Mouse (Mus musculus) limb, embryonic 12.5 days (tissue): ENCODE measurements around the gene Llgl2. TPM values are rescaled to one million over a fixed set of nuclear protein-coding genes. Genes with fewer than 3 reads are reported as not detected.

Experiments used
- ATAC-seq: fragments of 200-750 bp; cut with Nextera tagmentation; 2 replicates; pipeline ENCODE4 v1.8.0; 2017; ENCODE audit warnings: low read depth, moderate TSS enrichment; ENCODE audit not compliant: insufficient number of reproducible peaks, insufficient read depth, low FRiP score, low TSS enrichment
- H3K27ac ChIP-seq: fragments of 300-500 bp; sonication (generic); 2 replicates; pipeline ENCODE4 v1.5.1; 2016; ENCODE audit warnings: mild to moderate bottlenecking, moderate library complexity
- H3K27me3 ChIP-seq: fragments of 300-500 bp; sonication (generic); 2 replicates; pipeline ENCODE4 v1.6.1; 2016; ENCODE audit warnings: mild to moderate bottlenecking, moderate library complexity
- H3K36me3 ChIP-seq: fragments of 300-500 bp; sonication (generic); 2 replicates; pipeline ENCODE4 v1.6.1; 2016; ENCODE audit warnings: mild to moderate bottlenecking, moderate library complexity
- H3K4me1 ChIP-seq: fragments of 300-500 bp; sonication (generic); replicated peaks from 2 replicates; pipeline ENCODE4 v1.6.1; 2016
- H3K4me2 ChIP-seq: fragments of 300-500 bp; sonication (generic); 2 replicates; pipeline ENCODE4 v1.6.1; 2016; ENCODE audit warnings: mild to moderate bottlenecking, moderate library complexity
- H3K4me3 ChIP-seq: fragments of 300-500 bp; sonication (generic); replicated peaks from 2 replicates; pipeline ENCODE4 v1.5.1; 2016; ENCODE audit warnings: mild to moderate bottlenecking
- H3K9ac ChIP-seq: fragments of 300-500 bp; sonication (generic); replicated peaks from 2 replicates; pipeline ENCODE4 v1.6.1; 2016; ENCODE audit warnings: mild to moderate bottlenecking, moderate library complexity
- H3K9me3 ChIP-seq: fragments of 300-500 bp; sonication (generic); 2 replicates; pipeline ENCODE4 v1.6.1; 2016; ENCODE audit warnings: mild to moderate bottlenecking, moderate library complexity
- WGBS: fragments of 180-500 bp; shearing (Covaris S2); methylation state at CpG from one replicate; pipeline ENCODE4 v1.1.7; 2016; 5-methylcytosine and 5-hydroxymethylcytosine counted together
- polyA plus RNA-seq: library from polyadenylated mRNA; unstranded; fragments of >200 nt; fragmentation: Nextera tagmentation; extraction: Ambion mirVana; gene quantifications from 2 replicates; pipeline ENCODE4 v1.2.1, GENCODE M21; 2016

Gene Llgl2
- polyA plus RNA-seq, result 5.2 and 6.3 TPM in 2 replicates

- H3K4me1 ChIP-seq, result peaks cover 21% of the 10 kb centered on the region
- whole genome bisulfite sequencing, result under 1% methylated on average over 87 of the region's 87 CpGs
- peaks cover 34% of the 10 kb centered on the region for H3K36me3 ChIP-seq
- H3K27me3 ChIP-seq, result peaks cover 38% of the 10 kb centered on the region
- H3K9ac ChIP-seq, result peak within 1 kb of the TSS; percentile 65
- peak within 1 kb of the TSS; percentile 7; the same call in 1 of the 2 replicates for H3K27ac ChIP-seq
- no peaks in the 10 kb centered on the region for H3K9me3 ChIP-seq
- H3K4me2 ChIP-seq, result peak within 1 kb of the TSS; percentile 93
- peak within 1 kb of the TSS; percentile 60 for H3K4me3 ChIP-seq
- ATAC-seq, result peak; percentile 91
These were observed at the start of gene Llgl2 for GRCm38 (mm10) chr11:115823774-115824740. Gene Llgl2 (plus strand): TSS chr11:115824049.

GRCm38 (mm10) chr11:115774653-115775052 is 49.2 kb upstream of the Llgl2 start:
- Histone ChIP-seq H3K27me3 (no peaks in the 10 kb centered on the region), H3K9me3 (no peaks in the 10 kb centered on the region), H3K27ac (no peak overlapping the region), H3K9ac (no peak overlapping the region), H3K4me2 (no peak overlapping the region), H3K36me3 (peaks cover 16% of the 10 kb centered on the region; the same call in 1 of the 2 replicates), H3K4me3 (no peak overlapping the region), H3K4me1 (peaks cover 31% of the 10 kb centered on the region)
- 60% methylated on average over 4 of the region's 4 CpGs for WGBS
- ATAC-seq, result no peak

DNA sequence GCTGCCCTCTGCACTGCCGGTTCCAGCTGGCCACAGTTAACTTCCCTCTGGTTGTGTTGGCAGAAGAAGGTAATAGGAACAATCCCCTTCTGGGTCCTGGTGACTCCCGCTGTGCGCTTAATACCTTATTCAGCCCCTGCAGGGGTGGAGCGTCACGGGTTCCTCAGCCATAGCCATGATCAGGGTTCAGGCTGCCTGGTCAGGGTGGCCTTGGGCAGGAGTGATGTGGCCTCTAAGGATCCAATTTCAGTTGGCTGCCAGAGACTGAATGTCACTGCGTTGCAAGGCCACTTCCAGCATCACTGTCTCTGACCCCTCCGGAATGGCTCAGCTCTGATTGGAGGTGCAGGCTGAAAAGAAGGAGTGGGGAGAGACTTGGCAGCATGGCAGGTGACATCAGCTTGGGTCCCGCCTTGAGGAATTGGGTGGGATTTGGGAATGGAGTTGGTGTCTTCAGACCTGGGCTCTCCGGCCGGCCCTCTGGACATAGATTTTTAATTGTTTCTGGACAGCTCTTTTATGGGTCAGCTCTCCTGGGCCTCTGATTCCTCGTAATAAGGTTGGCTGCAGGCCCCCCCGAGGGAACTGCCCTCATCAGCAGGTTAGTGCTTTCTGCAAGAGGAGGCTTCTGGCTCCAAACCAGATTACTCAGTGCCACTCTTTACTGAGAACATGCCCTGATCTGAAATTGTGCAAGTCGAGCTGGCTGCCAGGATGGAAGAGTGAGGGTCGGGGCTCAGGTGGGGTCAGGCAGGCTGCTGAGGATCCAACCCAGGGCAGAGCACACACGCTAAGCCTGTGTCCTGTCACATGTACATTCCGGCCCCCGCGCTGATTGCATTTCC is 47.8 kb upstream of the Llgl2 start:
- no peak for ATAC-seq
- 0 out of 2 replicates have a peak overlapping the region, but pooled peaks have one; percentile 27 for H3K9ac ChIP-seq
- 42% methylated on average over 18 of the region's 18 CpGs for WGBS

GRCm38 (mm10) chr11:115776954-115777353 is 46.9 kb upstream of the Llgl2 start:
- peaks cover 45% of the 10 kb centered on the region for H3K4me1 ChIP-seq

More for the DNA sequence above, 47.8 kb upstream of the Llgl2 start:
- Histone ChIP-seq H3K27ac (no peak overlapping the region), H3K9me3 (no peaks in the 10 kb centered on the region), H3K27me3 (no peaks in the 10 kb centered on the region), H3K36me3 (peaks cover 16% of the 10 kb centered on the region; the same call in 1 of the 2 replicates), H3K4me2 (no peak overlapping the region), H3K4me3 (no peak overlapping the region), H3K4me1 (peaks cover 45% of the 10 kb centered on the region)

GRCm38 (mm10) chr11:115777487-115778335 is 46.1 kb upstream of the Llgl2 start:
- no peak overlapping the region for H3K4me3 ChIP-seq
- H3K36me3 ChIP-seq, result peaks cover 16% of the 10 kb centered on the region; the same call in 1 of the 2 replicates
- no peak overlapping the region; the same call in 1 of the 2 replicates for H3K27ac ChIP-seq
- H3K27me3 ChIP-seq, result no peaks in the 10 kb centered on the region
- no peak overlapping the region for H3K4me2 ChIP-seq
- H3K4me1 ChIP-seq, result peaks cover 49% of the 10 kb centered on the region
- WGBS, result 83% methylated on average over 17 of the region's 17 CpGs
- H3K9ac ChIP-seq, result no peak overlapping the region; the same call in 1 of the 2 replicates
- no peaks in the 10 kb centered on the region for H3K9me3 ChIP-seq
- ATAC-seq, result no peak

More at GRCm38 (mm10) chr11:115776954-115777353, 46.9 kb upstream of the Llgl2 start:
- no peak for ATAC-seq
- Histone ChIP-seq H3K27ac (no peak overlapping the region; the same call in 1 of the 2 replicates), H3K4me2 (no peak overlapping the region), H3K9ac (no peak overlapping the region), H3K9me3 (no peaks in the 10 kb centered on the region), H3K36me3 (peaks cover 16% of the 10 kb centered on the region; the same call in 1 of the 2 replicates), H3K4me3 (no peak overlapping the region), H3K27me3 (no peaks in the 10 kb centered on the region)
- WGBS, result 73% methylated on average over 9 of the region's 9 CpGs

DNA sequence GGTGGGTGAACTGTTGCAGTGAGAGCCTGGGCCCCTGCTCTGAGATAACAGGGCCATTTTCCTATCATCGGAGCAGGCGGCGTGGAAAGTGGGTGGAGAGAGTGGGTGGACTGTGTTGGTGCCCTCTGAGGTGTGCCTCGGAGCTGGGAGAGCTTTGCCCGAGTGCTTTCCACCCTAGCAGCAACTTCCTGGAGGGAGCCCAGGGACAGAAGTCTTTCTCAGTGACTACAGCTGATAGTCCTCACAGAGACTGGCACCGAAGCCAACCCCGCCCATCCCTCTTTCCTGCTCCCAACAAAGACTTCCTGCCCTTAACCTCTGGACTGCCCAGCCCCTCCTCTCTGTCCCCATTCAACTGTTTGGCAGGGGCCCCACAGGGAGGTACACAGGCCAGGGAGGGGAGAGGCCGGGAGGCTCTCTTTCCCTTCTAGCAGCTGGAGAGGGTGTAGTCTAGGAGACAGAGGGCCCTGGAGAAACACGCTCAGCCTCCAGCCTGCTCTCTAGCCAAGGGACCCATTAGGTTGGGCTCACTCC is 44.7 kb upstream of the Llgl2 start:
- H3K4me1 ChIP-seq, result peaks cover 49% of the 10 kb centered on the region
- peak overlapping the region; percentile 62 for H3K27ac ChIP-seq
- peak overlapping the region; percentile 28 for H3K4me2 ChIP-seq
- H3K9ac ChIP-seq, result peak overlapping the region; percentile 24
- H3K4me3 ChIP-seq, result no peak overlapping the region
- no peaks in the 10 kb centered on the region for H3K27me3 ChIP-seq
- no peaks in the 10 kb centered on the region for H3K9me3 ChIP-seq
- no peak for ATAC-seq
- 29% methylated on average over 9 of the region's 9 CpGs for WGBS
- peaks cover 14% of the 10 kb centered on the region; the same call in 1 of the 2 replicates for H3K36me3 ChIP-seq

DNA sequence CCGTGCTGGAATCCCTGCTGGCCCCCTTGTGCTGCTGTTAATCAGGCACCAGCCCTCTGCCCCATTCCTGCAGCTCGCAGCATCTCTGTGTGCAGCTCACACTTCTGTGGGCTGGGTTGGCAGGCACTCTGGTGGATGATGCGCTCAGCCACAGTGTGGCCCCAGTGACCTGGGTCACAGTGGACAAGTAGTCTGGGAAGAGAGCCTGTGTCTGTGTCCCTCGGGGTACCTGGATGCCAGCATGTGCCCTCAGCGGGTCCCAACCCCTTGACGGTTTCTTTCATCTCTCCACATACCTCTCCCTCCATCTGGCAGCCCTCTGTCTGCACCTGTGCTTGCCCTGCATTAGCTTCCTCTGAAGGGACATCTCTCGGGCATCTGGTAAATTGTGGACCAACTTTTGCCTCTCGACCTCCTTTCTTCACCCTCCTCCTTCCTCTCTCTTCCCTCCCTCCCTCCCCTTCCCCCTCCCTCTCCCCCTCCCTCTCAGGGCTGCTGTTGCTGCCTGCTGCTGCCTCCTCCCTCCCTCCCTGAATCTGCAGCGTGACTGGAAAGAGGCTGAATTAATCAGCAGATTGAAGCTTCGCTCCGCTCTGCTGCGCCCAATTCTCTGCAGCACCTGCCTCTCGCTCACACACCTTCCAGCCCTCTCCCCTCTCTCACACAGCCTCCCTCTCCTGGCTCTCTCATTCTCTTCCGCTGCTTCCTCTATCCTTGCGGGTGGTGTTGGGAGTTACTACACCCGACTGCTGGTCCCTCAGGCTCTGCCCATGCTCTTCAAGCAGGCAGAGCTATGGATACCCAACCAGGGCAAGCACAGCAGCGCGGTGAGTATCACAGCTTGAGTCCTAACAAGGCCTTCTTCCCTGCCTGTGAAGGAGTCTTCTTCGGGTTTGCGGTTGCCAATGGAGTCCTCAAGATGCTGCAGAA is 43.4 kb upstream of the Llgl2 start:
- Histone ChIP-seq H3K9ac (peak overlapping the region; percentile 18; the same call in 1 of the 2 replicates), H3K9me3 (no peaks in the 10 kb centered on the region), H3K4me3 (0 out of 2 replicates have a peak overlapping the region, but pooled peaks have one; percentile 1), H3K27ac (no peak overlapping the region), H3K4me2 (peak overlapping the region; percentile 11; the same call in 1 of the 2 replicates), H3K4me1 (peaks cover 42% of the 10 kb centered on the region), H3K27me3 (no peaks in the 10 kb centered on the region), H3K36me3 (peaks cover 16% of the 10 kb centered on the region)
- ATAC-seq, result no peak
- WGBS, result 24% methylated on average over 20 of the region's 20 CpGs

DNA sequence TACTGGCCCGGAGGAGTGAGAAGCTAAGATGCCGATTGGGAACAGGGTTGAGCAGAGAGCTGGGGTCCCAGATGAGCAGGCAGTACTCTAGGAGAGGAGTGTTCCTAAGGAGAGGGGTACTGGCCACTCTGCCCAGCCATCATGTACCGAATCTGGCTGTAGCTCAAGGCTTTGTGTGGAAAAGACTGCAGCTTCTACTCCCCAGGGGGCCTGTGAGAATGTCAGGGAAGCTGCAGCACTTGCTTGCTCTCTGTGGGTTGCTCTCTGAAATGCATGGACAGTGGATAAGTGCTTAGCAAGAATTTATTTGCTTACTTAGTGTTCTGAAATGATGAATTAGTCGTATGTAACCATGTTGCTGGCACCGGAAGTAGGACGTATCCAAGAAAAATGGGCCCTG is 37.4 kb upstream of the Llgl2 start:
- no peak overlapping the region for H3K27ac ChIP-seq
- H3K27me3 ChIP-seq, result no peaks in the 10 kb centered on the region
- no peak overlapping the region for H3K9ac ChIP-seq
- H3K36me3 ChIP-seq, result peaks cover 65% of the 10 kb centered on the region
- H3K4me2 ChIP-seq, result no peak overlapping the region
- ATAC-seq, result no peak
- H3K4me3 ChIP-seq, result no peak overlapping the region
- no peaks in the 10 kb centered on the region for H3K9me3 ChIP-seq
- H3K4me1 ChIP-seq, result peaks cover 4% of the 10 kb centered on the region; the same call in 1 of the 2 replicates
- 81% methylated on average over 6 of the region's 6 CpGs for WGBS

DNA sequence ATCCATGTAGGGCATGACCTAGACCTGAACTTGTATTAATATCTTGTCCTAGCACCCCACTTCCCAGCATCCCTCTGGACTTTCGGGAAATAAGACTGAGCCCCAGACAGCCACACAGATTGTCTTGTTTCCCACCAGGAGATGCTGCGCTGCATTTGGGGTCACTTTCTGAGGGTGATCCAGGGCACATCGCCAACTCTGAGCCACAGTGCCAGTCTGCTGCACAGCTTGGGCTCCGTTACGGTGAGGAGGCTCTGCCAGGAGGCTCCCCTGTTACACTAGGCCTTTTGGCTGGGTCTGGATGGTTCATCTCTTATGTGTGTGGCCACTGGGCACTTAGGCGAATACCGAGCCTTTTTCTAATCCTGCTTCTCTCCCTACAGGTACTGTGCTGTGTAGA is 34.1 kb upstream of the Llgl2 start:
- Histone ChIP-seq H3K36me3 (peaks cover 95% of the 10 kb centered on the region), H3K4me2 (no peak overlapping the region), H3K27ac (no peak overlapping the region), H3K4me3 (no peak overlapping the region), H3K27me3 (no peaks in the 10 kb centered on the region), H3K4me1 (no peaks in the 10 kb centered on the region), H3K9ac (no peak overlapping the region), H3K9me3 (no peaks in the 10 kb centered on the region)
- WGBS, result 95% methylated on average over 7 of the region's 7 CpGs
- ATAC-seq, result no peak
